Mouse (Mus musculus) heart, postnatal 0 days (tissue): ENCODE data around the gene Sipa1l2. TPM values are rescaled to one million over a fixed set of nuclear protein-coding genes. Genes with fewer than 3 reads are reported as not detected.

Experiments
- ATAC-seq: fragments of 200-750 bp; cut with Nextera tagmentation; 2 replicates; pipeline ENCODE4 v1.8.0; 2017; ENCODE audit warnings: low read depth, moderate number of reproducible peaks, moderate library complexity; ENCODE audit not compliant: insufficient read depth
- DNase-seq: peaks from one replicate; pipeline ENCODE4 v3.0.0-alpha.2; 2016; ENCODE audit warnings: low spot score
- H3K27ac ChIP-seq: fragments of 300-500 bp; sonication (generic); 2 replicates; pipeline ENCODE4 v1.5.1; 2014; ENCODE audit warnings: low read depth, mild to moderate bottlenecking
- H3K27me3 ChIP-seq: fragments of 300-500 bp; sonication (generic); 2 replicates; pipeline ENCODE4 v1.6.1; 2014; ENCODE audit warnings: low read length, mixed read lengths; ENCODE audit not compliant: control insufficient read depth, insufficient read depth
- H3K36me3 ChIP-seq: fragments of 300-500 bp; sonication (generic); replicated peaks from 2 replicates; pipeline ENCODE4 v1.6.1; 2014; ENCODE audit warnings: low read length, mixed read lengths; ENCODE audit not compliant: control insufficient read depth, insufficient read depth
- H3K4me1 ChIP-seq: fragments of 300-500 bp; sonication (generic); 2 replicates; pipeline ENCODE4 v1.6.1; 2014; ENCODE audit warnings: antibody characterized with exemption; ENCODE audit not compliant: control insufficient read depth, insufficient read depth
- H3K4me2 ChIP-seq: fragments of 300-500 bp; sonication (generic); 2 replicates; pipeline ENCODE4 v1.6.1; 2014; ENCODE audit warnings: low read depth, mild to moderate bottlenecking, low read length, moderate library complexity
- H3K4me3 ChIP-seq: fragments of 300-500 bp; sonication (generic); 2 replicates; pipeline ENCODE4 v1.5.1; 2014; ENCODE audit warnings: low read depth, low read length
- H3K9ac ChIP-seq: fragments of 300-500 bp; sonication (generic); replicated peaks from 2 replicates; pipeline ENCODE4 v1.6.1; 2014; ENCODE audit warnings: low read depth, low read length, mixed read lengths
- H3K9me3 ChIP-seq: fragments of 300-500 bp; sonication (generic); replicated peaks from 2 replicates; pipeline ENCODE4 v1.6.1; 2016; ENCODE audit warnings: low read length; ENCODE audit not compliant: control insufficient read depth
- CTCF ChIP-seq: IDR thresholded peaks from 2 replicates; pipeline ENCODE4 v1.5.1; 2016; ENCODE audit warnings: antibody characterized with exemption, control low read depth, low read depth
- EP300 ChIP-seq: IDR thresholded peaks from 2 replicates; pipeline ENCODE4 v1.6.1; 2016; ENCODE audit warnings: antibody characterized with exemption, low read depth
- WGBS: fragments of 180-500 bp; shearing (Covaris S2); extraction: QIAGEN DNeasy Blood & Tissue Kit; methylation state at CpG from one replicate; pipeline ENCODE4 v1.1.7; 2014; 5-methylcytosine and 5-hydroxymethylcytosine counted together
- polyA plus RNA-seq: library from polyadenylated mRNA; unstranded; fragments of >200 nt; fragmentation: Nextera tagmentation; extraction: Ambion mirVana; gene quantifications from 2 replicates; pipeline ENCODE4 v1.2.1, GENCODE M21; 2015
- total RNA-seq: library from RNA; depleted of rRNA; stranded (reverse); fragments of >200 nt; gene quantifications from 2 replicates; pipeline ENCODE4 v1.2.3, GENCODE M21; 2014; ENCODE audit warnings: low replicate concordance

Sipa1l2 gene
- total and polyA plus RNA-seq, 2 experiments from 2014 or later, result 13.6 to 65.8 TPM

DNA sequence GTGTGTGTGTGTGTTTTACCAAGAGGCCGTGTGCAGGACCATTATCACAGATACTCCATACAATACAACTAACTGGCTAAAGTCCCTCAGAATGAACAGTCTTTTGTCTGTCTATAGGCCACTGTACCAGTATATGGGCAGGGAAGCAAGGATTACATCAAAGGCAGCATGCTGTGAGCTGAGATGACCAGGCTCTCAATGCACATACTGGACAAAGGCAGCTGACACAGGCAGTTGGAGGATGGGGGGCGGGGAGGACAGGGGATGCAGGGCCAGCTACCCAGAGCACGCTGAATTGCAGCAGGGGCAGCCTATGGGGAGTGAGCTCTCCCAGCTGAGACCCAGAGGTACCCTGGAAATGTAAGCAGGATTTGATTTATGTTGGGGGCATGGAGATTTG lies 20.8 kb upstream of the Sipa1l2 start:
- H3K27me3 ChIP-seq, result no peaks in the 10 kb centered on the region
- ATAC-seq (no peak), DNase-seq (no peak)
- no peak overlapping the region for H3K4me2 ChIP-seq
- no peak overlapping the region for H3K4me3 ChIP-seq
- H3K9ac ChIP-seq, result no peak overlapping the region
- H3K27ac ChIP-seq, result no peak overlapping the region
- H3K36me3 ChIP-seq, result no peaks in the 10 kb centered on the region
- no peaks in the 10 kb centered on the region for H3K9me3 ChIP-seq
- H3K4me1 ChIP-seq, result no peaks in the 10 kb centered on the region
- TF ChIP-seq CTCF (no peak), EP300 (no peak)
- WGBS, result 67% methylated on average over 3 of the region's 3 CpGs

DNA sequence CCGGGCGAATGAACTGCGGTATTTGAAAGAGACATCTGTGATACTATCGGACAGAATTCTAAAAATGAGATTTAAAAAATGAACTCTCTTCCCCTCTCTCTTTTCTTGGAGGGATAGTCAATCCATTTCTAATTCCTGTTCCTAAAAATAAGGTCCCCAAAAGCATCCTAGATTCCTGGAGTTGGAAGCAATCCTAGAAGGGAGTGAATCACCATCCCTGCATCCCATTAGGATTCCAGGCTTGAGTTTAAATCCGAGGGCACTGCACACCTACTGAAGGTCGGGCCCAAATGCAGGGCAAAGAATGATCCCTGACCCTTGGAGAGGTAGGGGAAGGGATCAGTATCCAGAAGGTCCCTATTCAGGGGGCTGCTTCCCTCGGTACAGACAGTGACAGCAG lies 17.0 kb upstream of the Sipa1l2 start:
- no peak for TF ChIP-seq CTCF
- TF ChIP-seq EP300, result no peak
- 92% methylated on average over 7 of the region's 7 CpGs for WGBS
- ATAC-seq, result no peak
- H3K4me3 ChIP-seq, result no peak overlapping the region
- H3K27me3 ChIP-seq, result no peaks in the 10 kb centered on the region
- H3K4me1 ChIP-seq, result 0 out of 2 replicates have a peak, but pooled peaks cover 3% of the 10 kb centered on the region
- no peak overlapping the region for H3K4me2 ChIP-seq
- H3K36me3 ChIP-seq, result no peaks in the 10 kb centered on the region
- no peaks in the 10 kb centered on the region for H3K9me3 ChIP-seq
- H3K27ac ChIP-seq, result no peak overlapping the region
- H3K9ac ChIP-seq, result no peak overlapping the region
- no peak for DNase-seq

DNA sequence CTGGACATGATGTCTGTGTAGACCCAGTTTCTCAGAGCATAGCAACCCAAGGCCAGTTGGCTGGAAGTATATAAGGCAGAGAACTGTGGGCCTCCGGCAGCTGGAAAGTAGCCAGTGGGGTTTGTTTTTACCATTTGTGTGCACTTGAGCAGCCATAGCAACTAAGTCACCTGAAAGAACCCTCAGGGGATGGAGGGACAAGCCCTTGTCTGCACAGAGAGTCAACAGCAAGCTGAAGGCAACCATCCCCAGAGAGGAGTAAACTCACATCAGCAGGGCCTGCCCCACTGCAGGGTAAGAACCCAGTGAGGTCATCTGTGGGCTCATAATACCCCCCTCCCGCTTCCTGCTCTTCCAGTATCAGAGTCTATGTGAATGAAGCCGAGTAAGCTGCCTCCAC lies 14.7 kb upstream of the Sipa1l2 start:
- Histone ChIP-seq H3K9me3 (no peaks in the 10 kb centered on the region), H3K4me3 (no peak overlapping the region), H3K4me1 (0 out of 2 replicates have a peak, but pooled peaks cover 3% of the 10 kb centered on the region), H3K9ac (no peak overlapping the region), H3K36me3 (no peaks in the 10 kb centered on the region), H3K4me2 (no peak overlapping the region), H3K27ac (no peak overlapping the region), H3K27me3 (no peaks in the 10 kb centered on the region)
- 31% methylated on average over 3 of the region's 3 CpGs for WGBS
- ATAC-seq (peak; percentile 36; the same call in 1 of the 2 replicates), DNase-seq (no peak)
- no peak for TF ChIP-seq EP300
- TF ChIP-seq CTCF, result no peak

DNA sequence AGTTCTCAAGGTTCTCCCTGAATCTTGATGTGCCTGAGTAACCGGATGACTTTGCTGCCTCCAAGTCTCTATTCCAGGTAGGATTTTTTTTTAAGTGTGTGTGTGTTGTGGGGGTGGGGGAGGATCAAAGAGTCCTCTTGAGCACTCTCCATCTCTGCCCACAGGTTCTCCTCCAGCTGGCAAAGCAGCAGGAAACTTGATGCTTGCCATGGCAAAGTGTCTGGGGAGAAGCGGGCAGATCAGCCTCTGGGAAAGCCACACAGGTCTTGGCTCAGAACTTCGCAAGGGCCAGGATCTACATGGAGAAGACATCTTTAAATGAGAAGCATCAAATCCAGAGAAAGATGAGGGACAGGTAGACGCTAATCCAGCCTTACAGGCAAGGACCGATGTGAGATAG lies 10.8 kb upstream of the Sipa1l2 start:
- H3K27ac ChIP-seq, result no peak overlapping the region
- no peaks in the 10 kb centered on the region for H3K36me3 ChIP-seq
- no peak overlapping the region for H3K4me3 ChIP-seq
- 0 out of 2 replicates have a peak, but pooled peaks cover 3% of the 10 kb centered on the region for H3K4me1 ChIP-seq
- TF ChIP-seq EP300 (no peak), CTCF (no peak)
- H3K4me2 ChIP-seq, result no peak overlapping the region
- DNase-seq (no peak), ATAC-seq (no peak)
- peaks cover 8% of the 10 kb centered on the region for H3K9me3 ChIP-seq
- WGBS, result 91% methylated on average over 5 of the region's 5 CpGs
- H3K9ac ChIP-seq, result no peak overlapping the region
- H3K27me3 ChIP-seq, result no peaks in the 10 kb centered on the region

DNA sequence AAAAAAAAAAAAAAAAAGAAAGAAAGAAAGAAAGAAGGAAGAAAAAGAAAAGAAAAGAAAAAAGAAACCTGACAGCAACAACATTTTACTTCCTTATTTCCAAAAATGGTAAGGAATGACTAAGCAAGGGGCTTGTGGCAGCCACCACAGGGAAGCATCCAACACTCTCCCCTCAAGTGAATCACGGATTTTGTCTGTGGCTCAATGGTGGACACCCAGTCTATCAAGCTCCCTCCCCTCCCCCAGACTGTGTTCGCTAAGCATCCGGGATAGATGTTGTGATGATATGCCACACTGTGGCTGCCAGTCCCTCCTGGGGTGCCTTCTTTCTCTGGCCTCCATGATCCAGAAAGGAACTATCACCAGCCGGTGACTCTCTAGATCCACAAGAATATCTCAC lies 6.5 kb upstream of the Sipa1l2 start:
- Histone ChIP-seq H3K9me3 (peaks cover 8% of the 10 kb centered on the region), H3K9ac (no peak overlapping the region), H3K4me1 (no peaks in the 10 kb centered on the region), H3K4me2 (no peak overlapping the region), H3K4me3 (no peak overlapping the region), H3K36me3 (no peaks in the 10 kb centered on the region), H3K27ac (no peak overlapping the region), H3K27me3 (no peaks in the 10 kb centered on the region)
- WGBS, result 66% methylated on average over 4 of the region's 4 CpGs
- DNase-seq (no peak), ATAC-seq (no peak)
- TF ChIP-seq CTCF (no peak), EP300 (no peak)

DNA sequence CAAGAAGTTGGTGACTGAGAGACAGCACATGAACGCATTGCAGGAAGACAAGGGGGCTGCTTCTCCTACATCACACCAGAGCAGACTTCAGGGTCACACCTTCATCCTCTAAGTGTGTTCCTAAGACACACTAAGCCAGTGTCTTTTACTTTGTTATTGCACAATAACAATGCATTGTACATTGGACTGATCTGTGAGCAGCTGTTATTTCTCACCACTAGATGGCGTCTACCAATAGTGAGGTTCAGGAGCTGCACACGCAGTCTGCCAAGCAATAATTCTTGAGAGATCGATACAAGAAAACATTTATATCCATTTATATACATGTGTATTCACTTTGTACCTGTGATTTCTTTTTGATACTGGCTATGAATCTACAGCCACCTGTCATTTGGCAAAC lies 4.7 kb upstream of the Sipa1l2 start:
- DNase-seq, result peak; percentile 62
- WGBS, result 34% methylated on average over 4 of the region's 4 CpGs

More for the DNA sequence above, 4.7 kb upstream of the Sipa1l2 start:
- Histone ChIP-seq H3K9me3 (peaks cover 8% of the 10 kb centered on the region), H3K4me2 (no peak overlapping the region), H3K27ac (no peak overlapping the region), H3K27me3 (no peaks in the 10 kb centered on the region), H3K4me1 (no peaks in the 10 kb centered on the region), H3K36me3 (no peaks in the 10 kb centered on the region), H3K4me3 (no peak overlapping the region), H3K9ac (no peak overlapping the region)
- TF ChIP-seq EP300 (no peak), CTCF (peak; percentile 88)
- ATAC-seq, result no peak
